Mouse (Mus musculus): ENCODE data around the gene Fam8a1.
A peak's percentile ranks its signal among the peaks of the same experiment; 100 is the strongest.

Fam8a1 gene

DNA sequence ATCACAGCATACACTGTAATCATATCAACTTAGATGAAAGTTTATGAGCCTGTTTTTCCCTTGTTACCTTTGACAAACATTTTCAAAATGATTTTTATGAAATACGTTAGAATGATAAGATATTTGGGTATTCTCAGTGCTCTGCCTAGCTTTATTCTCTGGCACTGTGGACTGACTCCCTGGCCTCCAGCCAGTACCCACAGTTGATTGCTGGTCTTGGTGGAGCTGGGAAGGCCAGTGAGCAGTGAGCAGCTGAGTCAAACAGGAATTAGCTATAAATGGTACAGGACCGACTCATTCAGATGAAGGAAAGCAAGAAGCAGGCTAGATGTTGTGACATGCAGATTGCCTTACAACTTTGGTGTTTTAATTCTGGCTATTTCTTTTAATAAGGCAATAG lies 5.3 kb downstream of the Fam8a1 start:
- no peak for DNase-seq (ENCODE audit: low spot score)

DNA sequence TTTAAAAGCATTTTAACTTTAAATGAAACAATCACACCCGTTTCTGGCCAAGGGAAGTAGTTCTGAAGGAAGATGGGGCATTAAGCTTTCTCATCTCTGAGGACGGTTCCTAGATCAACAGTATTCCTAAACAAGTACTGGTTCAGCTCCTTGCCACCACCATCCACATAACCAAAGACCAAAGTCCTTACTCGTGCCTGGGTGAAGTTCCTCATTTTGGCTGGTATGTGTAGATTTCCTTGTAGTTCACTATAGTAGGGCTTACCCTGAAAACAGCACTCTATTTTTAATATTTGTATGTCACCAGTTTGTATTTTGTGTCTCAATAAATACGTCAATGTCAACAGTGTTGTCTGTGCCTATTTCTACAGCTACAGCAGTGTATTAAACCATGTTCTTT lies 8.4 kb downstream of the Fam8a1 start:
- DNase-seq (ENCODE audit: low spot score), result no peak

DNA sequence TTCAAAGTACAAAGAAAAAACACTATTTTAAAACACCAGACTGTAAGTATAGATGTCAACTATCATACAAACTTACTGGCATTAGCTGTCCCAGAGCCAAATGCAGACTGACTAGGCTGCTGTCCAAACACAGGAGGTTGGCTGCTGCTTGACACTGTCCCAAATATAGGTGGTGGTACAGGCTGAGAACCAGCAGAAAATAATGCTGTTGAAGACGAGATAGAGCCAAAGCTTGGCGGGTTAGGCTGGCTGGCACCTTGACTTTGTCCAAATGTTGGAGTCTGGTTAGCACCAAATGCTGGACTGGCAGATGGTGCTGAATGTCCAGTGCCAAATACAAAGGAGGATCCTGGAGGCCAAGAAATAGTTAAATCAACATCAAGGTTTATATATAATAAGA lies 13.6 kb downstream of the Fam8a1 start:
- DNase-seq (ENCODE audit: low spot score), result no peak

DNA sequence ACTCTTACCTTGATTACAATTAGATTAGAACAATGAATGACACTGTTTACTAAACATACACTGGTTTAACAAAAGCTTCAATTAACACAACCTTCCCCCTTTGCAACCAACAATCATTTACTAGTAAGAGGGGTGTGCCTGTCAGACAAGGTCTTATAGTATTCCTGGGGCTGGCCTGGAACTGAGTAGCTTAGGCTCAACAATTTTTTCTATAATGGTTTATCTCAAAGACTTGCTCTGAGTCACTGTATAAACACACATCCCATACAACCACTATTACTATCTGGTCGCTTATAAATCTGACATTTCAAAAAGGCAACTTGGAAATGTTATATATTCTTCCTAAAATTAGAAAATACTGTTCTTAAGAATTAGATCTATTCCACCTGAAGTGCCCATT lies 14.0 kb downstream of the Fam8a1 start:
- DNase-seq (ENCODE audit: low spot score), result no peak

DNA sequence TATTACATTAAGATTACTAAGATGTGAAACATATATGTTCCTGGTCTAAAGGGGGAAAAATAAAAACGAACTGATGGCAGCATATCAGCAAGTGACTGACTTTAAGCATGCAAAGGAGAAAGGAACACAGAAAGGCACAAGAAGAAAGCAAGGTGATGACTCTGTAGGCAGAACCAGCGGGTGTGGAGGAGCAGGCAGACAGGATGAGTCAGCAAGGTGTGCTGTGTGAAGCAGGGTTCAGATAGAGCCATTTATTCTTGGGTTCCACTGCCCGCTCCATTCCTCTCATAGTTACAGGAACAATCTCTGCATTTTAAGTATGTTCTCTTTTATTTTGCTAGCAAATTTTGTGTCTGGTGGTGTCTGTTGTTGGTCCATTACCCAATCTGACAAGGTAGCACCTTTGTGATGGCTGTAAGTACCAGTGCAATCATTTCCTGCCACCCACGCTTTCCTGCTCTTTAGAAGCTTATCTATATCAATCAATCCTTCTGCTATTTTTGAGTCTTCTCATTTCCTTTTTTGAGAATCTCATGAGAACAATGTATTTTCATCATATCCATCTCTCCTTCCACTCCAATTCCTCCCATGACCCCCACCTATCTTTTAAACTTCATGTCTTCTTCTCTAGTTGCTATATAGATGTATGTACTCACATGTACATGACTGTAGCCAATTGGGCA lies 21.4 kb downstream of the Fam8a1 start:
- no peak for DNase-seq (ENCODE audit: low spot score)

DNA sequence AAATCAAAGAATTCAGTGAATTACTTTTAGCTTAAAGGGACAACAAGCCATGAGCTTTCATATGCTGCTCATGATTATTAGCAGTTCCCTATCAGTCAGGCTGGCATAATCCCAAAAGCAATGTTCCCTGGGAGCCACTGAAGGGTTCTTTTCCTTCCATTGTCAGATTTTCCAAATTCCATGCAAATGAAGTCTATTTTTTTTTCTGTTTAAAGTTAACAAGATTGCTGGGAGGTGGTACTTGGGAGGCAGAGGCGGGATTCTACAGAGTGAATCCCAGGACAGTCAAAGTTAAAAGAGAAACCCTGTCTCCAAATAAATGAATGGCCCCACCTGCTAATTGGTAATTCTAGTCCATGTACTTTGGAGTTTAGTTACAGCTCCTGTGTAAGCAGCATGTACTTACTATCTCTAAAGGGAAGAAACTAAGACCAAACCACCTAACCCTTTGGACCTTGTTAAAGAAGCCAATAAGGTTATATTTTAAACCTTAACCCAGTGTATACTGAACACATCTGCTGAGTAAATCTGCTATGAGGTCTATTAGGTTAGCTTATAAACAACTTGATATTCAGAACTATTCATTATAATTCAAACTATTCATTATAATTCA lies 26.1 kb downstream of the Fam8a1 start:
- DNase-seq (ENCODE audit: low spot score), result no peak

DNA sequence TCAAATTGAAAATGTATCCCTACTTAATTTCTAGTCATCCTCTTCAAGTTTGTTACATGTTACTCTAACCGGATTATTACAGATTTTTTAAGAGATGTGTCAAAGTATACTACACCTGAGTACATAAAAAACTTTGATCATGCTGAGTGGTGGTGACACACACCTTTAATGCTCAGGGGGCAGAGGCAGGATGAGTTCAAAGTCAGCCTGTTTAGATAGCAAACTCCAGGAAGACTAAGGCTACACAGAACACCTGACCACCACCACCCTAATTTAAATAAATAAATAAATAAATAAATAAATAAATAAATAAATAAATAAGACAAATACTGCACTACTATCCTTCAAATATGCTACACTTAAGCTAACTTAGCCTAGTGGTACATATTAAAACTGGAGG lies 26.6 kb downstream of the Fam8a1 start:
- no peak for DNase-seq (ENCODE audit: low spot score)

DNA sequence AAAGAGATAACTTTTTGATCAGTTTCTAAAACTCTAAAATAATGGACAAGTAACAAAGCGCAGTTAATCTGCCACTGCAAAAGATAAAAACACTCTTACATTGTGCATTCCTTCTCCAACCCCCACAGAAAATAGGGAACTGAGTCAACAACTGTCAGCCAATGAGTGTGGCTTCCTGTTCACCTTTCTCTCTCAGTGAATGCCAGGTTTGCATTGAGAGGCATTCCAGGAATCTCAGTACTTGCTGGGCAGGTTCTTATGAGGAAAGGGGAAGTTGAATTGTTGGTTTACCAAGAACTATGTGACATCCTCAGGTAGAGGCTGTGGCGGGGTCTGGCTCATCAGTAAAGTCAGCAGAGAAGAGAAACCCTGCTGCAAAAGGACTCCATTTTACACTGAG lies 27.5 kb downstream of the Fam8a1 start:
- no peak for DNase-seq (ENCODE audit: low spot score)

DNA sequence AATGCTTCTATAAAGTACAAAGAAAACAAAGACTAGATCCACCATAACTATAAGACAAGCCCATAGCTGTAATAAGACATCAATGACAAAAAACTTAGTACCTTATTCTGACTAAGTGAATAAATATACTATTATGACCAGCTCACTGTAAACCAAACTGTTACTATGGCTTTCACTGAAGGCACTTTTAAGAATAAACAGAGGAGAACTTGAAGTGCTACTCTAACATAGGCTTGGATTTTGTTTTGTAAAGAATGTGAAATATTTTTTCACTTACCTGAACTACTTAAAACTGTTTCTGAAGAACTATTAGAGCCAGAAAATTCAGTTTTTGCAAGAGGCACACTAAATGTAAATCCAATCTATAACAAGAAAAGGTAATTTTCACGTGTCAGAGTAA lies 30.1 kb downstream of the Fam8a1 start:
- DNase-seq (ENCODE audit: low spot score), result no peak

DNA sequence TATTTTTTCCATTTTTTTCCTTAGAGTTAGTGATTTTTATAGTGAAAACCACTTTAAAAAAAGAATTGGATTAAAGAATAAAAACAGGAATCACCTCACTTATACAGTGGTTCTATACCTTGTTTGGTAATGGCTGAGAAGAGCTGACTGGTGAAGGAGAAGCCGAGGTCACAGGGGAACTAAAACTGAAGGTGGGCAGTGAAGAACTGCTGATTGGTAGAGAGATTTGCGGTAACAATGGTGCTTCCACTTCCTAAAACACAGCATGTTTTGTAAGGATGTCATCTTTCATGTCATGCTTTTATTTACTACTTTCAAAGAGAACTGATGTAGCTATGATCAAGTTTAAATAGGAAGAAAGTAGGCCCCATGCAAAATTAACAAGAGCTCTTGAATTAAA lies 32.2 kb downstream of the Fam8a1 start:
- DNase-seq (ENCODE audit: low spot score), result no peak

DNA sequence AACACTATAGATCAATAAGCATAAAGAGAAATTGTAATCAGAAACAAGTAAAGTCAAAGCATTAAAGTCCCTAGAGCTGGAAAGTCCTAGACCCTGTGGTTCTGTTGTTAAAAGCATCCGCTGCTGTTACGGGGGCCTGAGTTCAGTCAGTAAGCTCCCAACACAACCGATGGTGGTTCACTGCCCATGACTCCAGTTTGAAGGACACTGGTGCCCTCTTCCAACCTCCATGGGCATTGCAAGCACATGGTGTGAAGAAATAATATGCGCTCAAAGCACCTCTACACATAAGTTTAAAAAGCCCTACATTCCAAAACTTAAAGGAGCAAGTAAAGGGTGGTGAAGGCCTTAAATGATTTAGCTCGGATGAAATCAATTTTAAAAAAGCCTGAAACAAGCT lies 33.8 kb downstream of the Fam8a1 start:
- no peak for DNase-seq (ENCODE audit: low spot score)

DNA sequence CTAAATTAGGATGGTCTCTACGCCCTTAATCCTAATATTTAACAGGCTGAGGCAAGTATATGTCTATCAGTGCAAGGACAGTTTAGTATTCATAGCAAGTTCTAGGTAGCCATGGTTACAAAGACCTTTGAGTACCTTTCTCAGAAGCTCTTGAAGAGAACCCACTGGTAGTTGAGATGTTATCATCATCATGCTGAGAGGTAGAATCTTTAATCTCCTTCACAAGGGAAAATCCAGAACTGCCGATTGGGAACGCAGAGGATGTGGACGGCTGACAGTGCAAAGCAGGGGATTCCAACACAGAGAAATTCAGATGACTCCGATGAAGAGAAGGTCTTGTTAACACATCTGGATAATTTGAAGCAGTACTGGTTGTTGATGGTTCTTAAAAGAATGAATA lies 44.2 kb downstream of the Fam8a1 start:
- no peak for DNase-seq (ENCODE audit: low spot score)

DNA sequence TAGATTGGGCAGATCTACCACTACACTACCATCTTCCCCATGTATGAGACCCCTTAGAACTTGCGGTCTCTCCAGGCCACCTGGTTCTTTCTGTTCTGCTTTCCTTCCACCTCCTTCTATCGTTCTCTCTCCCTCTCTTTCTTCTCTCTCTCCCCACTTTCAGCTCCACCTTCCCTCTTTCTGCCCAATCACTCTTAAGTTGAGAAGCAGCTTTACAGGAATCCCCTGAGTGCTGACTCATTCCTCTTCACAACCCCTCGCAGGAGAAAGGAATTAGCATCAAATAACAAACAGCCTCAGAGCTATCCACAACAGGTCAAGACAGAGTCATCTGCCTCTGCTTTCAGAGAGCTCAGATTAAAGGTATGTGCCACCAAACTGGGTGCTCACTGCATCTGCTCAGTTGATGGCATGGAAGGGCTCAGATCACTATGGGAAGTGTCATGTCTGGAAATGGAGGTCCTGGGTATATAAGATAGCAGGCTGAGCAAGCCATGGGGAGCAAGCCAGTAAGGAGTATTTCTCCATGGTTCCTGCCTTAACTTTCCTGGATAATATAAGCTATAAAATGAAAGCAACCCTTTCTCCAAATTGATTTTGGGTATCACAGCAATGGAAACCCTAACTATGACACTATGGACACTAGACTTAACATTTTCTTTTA lies 46.8 kb downstream of the Fam8a1 start:
- no peak for DNase-seq (ENCODE audit: low spot score)

DNA sequence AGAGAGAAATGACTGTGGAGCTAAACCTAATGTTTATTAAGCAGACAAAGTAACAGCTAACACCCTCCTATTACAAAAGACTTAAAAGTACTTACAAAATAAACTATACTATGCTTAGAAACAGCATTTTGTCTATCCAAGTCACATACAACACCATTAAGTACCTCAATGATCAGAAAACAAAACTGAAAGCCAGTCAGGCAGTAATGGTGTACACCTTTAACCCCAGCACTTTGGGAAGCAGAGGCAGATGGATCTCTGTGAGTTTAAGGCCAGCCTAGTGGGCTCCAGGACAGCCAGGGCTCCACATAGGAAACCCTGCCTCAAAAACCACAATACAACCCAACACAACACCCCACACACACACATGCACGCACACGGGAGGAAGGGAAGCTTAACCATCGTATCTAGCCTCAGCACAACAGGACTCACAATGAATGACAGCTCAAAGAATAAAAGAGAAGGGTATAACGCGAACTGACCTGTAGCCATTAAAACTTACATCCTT lies 49.6 kb downstream of the Fam8a1 start:
- no peak for DNase-seq (ENCODE audit: low spot score)

DNA sequence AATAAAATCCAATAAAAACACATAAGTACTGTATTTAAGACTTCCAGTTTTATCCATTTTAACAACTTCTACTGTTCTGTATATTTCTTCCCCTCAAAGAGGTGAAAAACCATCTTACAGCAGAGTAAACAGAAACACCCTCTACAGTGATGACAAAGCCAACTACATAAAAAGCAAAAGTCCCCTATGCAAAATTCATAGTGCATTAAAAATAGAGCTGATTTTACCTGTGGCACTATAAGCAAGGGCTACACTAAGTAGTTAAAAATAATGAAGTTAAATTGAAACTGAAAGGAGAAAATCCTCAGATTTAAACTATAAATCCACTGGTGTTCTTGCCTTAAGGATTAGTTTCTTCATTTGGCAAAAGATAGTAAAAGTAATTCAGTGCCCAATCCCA lies 51.7 kb downstream of the Fam8a1 start:
- no peak for DNase-seq (ENCODE audit: low spot score)

DNA sequence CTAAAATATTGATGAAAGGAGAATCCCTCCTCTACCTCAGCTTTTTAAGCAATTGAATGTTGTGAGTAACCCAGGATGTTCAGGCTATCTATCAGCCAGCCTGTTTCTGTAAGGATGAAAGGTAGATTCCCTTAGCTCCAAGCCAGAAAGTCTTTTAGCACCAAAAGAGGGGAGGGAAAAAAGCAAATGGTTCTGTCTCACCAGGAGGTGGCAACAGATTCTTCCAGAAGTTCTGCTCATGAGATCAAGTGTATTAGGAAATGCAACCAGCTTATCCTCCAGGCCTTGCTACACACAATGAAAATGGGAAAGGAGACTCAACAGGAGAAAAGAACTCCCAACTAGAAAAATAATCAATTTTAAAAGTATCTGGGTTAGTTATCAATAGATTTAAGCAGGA lies 55.0 kb downstream of the Fam8a1 start:
- DNase-seq (ENCODE audit: low spot score), result no peak

DNA sequence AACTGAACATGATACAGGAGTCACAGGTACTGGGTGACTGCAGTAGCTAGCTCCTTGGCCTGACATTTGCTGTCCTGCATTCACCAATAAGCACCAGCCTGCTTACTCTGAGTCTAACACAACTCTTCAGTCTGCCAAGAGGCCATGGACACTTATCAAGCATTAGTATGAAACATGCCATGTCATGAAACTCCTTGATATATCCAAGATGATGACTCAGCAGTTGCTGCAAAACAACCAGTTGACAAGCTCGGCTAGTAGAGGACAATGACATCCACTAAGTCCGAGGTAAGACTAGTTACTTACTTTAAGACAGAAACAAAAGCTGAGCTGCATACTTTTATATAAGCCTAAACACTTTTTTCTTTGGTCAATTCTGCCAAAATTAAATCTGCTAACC lies 55.9 kb downstream of the Fam8a1 start:
- no peak for DNase-seq (ENCODE audit: low spot score)

DNA sequence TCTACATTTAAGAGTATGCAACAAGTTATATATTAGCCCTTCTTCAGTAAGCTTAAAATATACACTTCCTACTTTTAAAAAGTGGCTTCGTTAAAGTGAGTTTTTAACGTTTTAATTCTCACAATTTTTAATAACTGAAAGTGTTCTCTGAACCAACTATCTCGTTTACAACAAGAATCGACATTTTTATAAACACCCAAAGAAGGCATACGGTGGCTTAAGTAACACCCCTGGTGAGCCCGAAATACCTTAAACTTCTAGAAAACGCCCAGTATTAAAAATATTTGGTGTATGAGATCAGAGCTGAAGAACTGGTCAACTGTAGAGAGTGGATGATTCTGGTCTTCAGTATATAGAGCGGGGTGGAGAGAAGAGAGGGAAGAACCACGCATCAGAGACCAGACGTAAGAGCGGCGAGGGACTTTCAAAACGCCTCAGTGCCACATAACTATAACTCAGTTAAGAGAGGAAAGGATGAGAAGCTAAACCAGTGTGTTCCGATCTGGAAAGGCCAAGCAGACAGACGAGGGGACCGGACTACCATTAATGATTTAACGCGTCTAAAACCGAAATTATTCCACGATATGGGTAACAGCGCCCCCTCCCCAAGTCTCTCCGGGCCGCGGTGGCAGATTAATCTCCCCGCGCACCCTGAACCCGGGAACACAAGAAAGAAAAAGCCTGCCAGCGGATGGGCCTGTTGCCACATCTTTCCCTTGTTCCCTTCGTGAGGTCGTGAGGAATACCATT lies 57.1 kb downstream of the Fam8a1 start:
- DNase-seq (ENCODE audit: low spot score), result no peak

DNA sequence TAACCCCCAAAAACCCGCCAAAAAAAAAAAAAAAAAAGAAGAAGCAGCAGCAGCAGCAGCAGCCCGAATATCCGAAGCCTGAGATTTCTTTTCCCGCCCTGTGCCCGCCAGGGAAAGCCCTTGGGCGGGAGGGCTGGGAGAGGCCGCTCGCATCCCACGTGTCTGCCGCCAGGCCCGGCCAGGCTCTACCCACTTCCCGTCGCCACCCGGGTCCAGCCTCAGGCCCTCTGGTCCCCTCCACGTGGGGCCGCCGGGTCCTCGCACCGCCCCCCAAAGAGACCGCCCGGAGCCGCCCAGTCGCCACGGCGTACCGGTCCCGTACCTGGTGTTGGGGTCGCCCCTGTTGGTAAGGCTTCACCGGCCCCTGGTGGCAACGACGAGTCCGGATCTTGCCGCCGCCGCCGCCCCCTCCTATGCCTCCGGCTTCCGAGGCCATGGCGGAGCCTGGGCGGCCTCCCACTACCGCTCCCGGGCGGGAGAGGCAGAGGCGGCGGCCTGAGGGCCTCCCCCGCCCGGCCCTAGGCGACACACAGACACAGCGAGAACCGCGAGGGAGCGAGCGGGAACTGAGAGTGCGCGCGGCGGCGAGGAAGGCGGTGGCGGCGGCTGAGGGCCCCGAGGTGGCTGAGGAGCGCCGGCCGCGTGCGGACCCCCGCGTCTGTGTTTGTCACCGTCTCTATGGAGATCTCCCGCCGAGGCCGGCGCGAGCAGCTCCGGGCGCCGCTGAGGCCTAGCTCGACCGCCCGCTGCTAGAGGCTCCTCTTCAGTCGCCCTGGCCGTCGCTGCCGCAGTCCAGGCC lies 57.9 kb downstream of the Fam8a1 start:
- DNase-seq (ENCODE audit: low spot score), result peak; percentile 56
